Mouse (Mus musculus) cortical plate, adult 2 months (tissue): ENCODE data around the gene Ier3.

Experiments
- CTCF ChIP-seq: fragments of 200-500 bp; IDR thresholded peaks from 2 replicates; pipeline ENCODE4 v1.5.1; 2011; ENCODE audit warnings: mild to moderate bottlenecking, control low read depth, low read length; ENCODE audit not compliant: insufficient read depth; ENCODE audit errors: extremely low read depth
- POLR2A ChIP-seq: fragments of 200-500 bp; IDR thresholded peaks from 2 replicates; pipeline ENCODE4 v1.6.1; 2011; ENCODE audit warnings: mild to moderate bottlenecking, low read length, control low read depth; ENCODE audit not compliant: insufficient read depth; ENCODE audit errors: extremely low read depth

GRCm38 (mm10) chr17:35861198-35861857, 39.8 kb downstream of the Ier3 start, which contains the start of gene Nrm:
- TF ChIP-seq CTCF (0 out of 2 replicates have a peak, but pooled peaks have one; percentile 8), POLR2A (0 out of 2 replicates have a peak, but pooled peaks have one; percentile 56)
